Mouse (Mus musculus) CH12.LX (cell line): ENCODE measurements around the gene Ubr4. TPM values are rescaled to one million over a fixed set of nuclear protein-coding genes. Genes with fewer than 3 reads are reported as not detected.

Experiments
- DNase-seq: peaks from one replicate; pipeline ENCODE4 v3.0.0-alpha.2; 2013; ENCODE audit errors: extremely low read depth
- H3K27ac ChIP-seq: 2 replicates; pipeline ENCODE4 v1.5.1; 2012; ENCODE audit warnings: low read depth, mild to moderate bottlenecking, control low read depth, moderate library complexity; ENCODE audit not compliant: insufficient read depth
- H3K27me3 ChIP-seq: replicated peaks from 2 replicates; pipeline ENCODE3; 2012; ENCODE audit warnings: inconsistent platforms
- H3K36me3 ChIP-seq, 2 experiments: replicated peaks in 1 of 2; 2 replicates each; pipeline versions ENCODE3 to v1.6.1; 2012; ENCODE audit warnings: inconsistent platforms in 1 of 2, low read length in 1 of 2, mild to moderate bottlenecking in 1 of 2, mixed read lengths in 1 of 2, moderate library complexity in 1 of 2; ENCODE audit not compliant: control insufficient read depth in 1 of 2, insufficient read depth in 1 of 2
- H3K4me1 ChIP-seq, 2 experiments: 2 replicates each; pipeline ENCODE4 v1.6.1; 2012; ENCODE audit warnings: inconsistent platforms in 1 of 2, moderate library complexity in 1 of 2; ENCODE audit not compliant: insufficient read depth in 2 of 2, control insufficient read depth in 1 of 2
- H3K4me2 ChIP-seq: 2 replicates; pipeline ENCODE4 v1.6.1; 2012; ENCODE audit warnings: low read depth, mild to moderate bottlenecking, control low read depth; ENCODE audit not compliant: poor library complexity, insufficient read depth, severe bottlenecking
- H3K4me3 ChIP-seq, 3 experiments: fragments of 150-350 bp in 1 of 3; sonication (generic) in 1 of 3; replicated peaks in 1 of 3; 2 replicates each; pipeline versions ENCODE3 to v1.5.1; 2011 to 2012; ENCODE audit warnings: low read depth in 2 of 3, low read length in 2 of 3, mild to moderate bottlenecking in 2 of 3, moderate library complexity in 2 of 3, control low read depth in 1 of 3, improper control_type of control experiment in 1 of 3, inconsistent platforms in 1 of 3, mixed read lengths in 1 of 3; ENCODE audit not compliant: poor library complexity in 1 of 3
- H3K79me2 ChIP-seq: replicated peaks from 2 replicates; pipeline ENCODE4 v1.6.1; 2012; ENCODE audit warnings: mild to moderate bottlenecking, moderate library complexity; ENCODE audit not compliant: control insufficient read depth, poor library complexity, insufficient read depth, severe bottlenecking; ENCODE audit errors: extremely low read depth
- H3K9ac ChIP-seq: 2 replicates; pipeline ENCODE4 v1.6.1; 2012; ENCODE audit warnings: low read depth, mild to moderate bottlenecking, control low read depth, moderate library complexity; ENCODE audit not compliant: insufficient read depth
- H3K9me3 ChIP-seq: replicated peaks from 2 replicates; pipeline ENCODE3; 2012; ENCODE audit warnings: low read length, inconsistent platforms, mixed read lengths
- BHLHE40 ChIP-seq: IDR thresholded peaks from 2 replicates; pipeline ENCODE4 v1.6.1; 2011; ENCODE audit warnings: mild to moderate bottlenecking, low read depth, low read length, improper control_type of control experiment
- CHD1 ChIP-seq: IDR thresholded peaks from 2 replicates; pipeline ENCODE4 v1.6.1; 2012; ENCODE audit warnings: low read depth, low read length, improper control_type of control experiment, inconsistent platforms
- CTCF ChIP-seq, 2 experiments: IDR thresholded peaks in 1 of 2; conservative IDR thresholded peaks in 1 of 2; 2 replicates each; pipeline ENCODE4 v1.5.1; 2011 to 2012; ENCODE audit warnings: low read depth in 2 of 2, low read length in 2 of 2, improper control_type of control experiment in 1 of 2, inconsistent platforms in 1 of 2, mild to moderate bottlenecking in 1 of 2, moderate library complexity in 1 of 2
- E2F4 ChIP-seq: IDR thresholded peaks from 2 replicates; pipeline ENCODE4 v1.6.1; 2011; ENCODE audit warnings: low read depth, low read length, improper control_type of control experiment; ENCODE audit not compliant: insufficient replicate concordance
- ETS1 ChIP-seq: conservative IDR thresholded peaks from 2 replicates; pipeline ENCODE4 v1.6.1; 2012; ENCODE audit warnings: low read depth, mild to moderate bottlenecking, inconsistent platforms, low read length, improper control_type of control experiment, moderate library complexity
- HCFC1 ChIP-seq: IDR thresholded peaks from 2 replicates; pipeline ENCODE4 v1.6.1; 2012; ENCODE audit warnings: low read depth, mild to moderate bottlenecking, inconsistent platforms, low read length, improper control_type of control experiment
- IRF4 ChIP-seq: IDR thresholded peaks from 2 replicates; pipeline ENCODE4 v1.6.1; 2014; ENCODE audit warnings: low read depth, mild to moderate bottlenecking, inconsistent platforms, low read length, improper control_type of control experiment
- JUN ChIP-seq: IDR thresholded peaks from 2 replicates; pipeline ENCODE4 v1.6.1; 2011; ENCODE audit warnings: low read depth, mild to moderate bottlenecking, low read length, improper control_type of control experiment, moderate library complexity; ENCODE audit not compliant: insufficient read depth
- JUND ChIP-seq: conservative IDR thresholded peaks from 2 replicates; pipeline ENCODE4 v1.6.1; 2011; ENCODE audit warnings: low read depth, low read length, improper control_type of control experiment
- KAT2A ChIP-seq: IDR thresholded peaks from 2 replicates; pipeline ENCODE4 v1.6.1; 2012; ENCODE audit warnings: low read length, improper control_type of control experiment, inconsistent platforms; ENCODE audit not compliant: insufficient replicate concordance
- MAFK ChIP-seq: IDR thresholded peaks from 2 replicates; pipeline ENCODE4 v1.6.1; 2011; ENCODE audit warnings: low read length, improper control_type of control experiment; ENCODE audit not compliant: insufficient replicate concordance
- MAZ ChIP-seq: IDR thresholded peaks from 2 replicates; pipeline ENCODE4 v1.6.1; 2012; ENCODE audit warnings: low read depth, mild to moderate bottlenecking, inconsistent platforms, low read length, improper control_type of control experiment, moderate library complexity
- MEF2A ChIP-seq: IDR thresholded peaks from 2 replicates; pipeline ENCODE4 v1.6.1; 2014; ENCODE audit warnings: low read depth, mild to moderate bottlenecking, inconsistent platforms, low read length, improper control_type of control experiment, borderline replicate concordance
- MXI1 ChIP-seq: IDR thresholded peaks from 2 replicates; pipeline ENCODE4 v1.6.1; 2011; ENCODE audit warnings: mild to moderate bottlenecking, low read depth, low read length, improper control_type of control experiment
- PAX5 ChIP-seq: IDR thresholded peaks from 2 replicates; pipeline ENCODE4 v1.6.1; 2012; ENCODE audit warnings: low read length, inconsistent platforms, mixed read lengths
- POLR2AphosphoS2 ChIP-seq: IDR thresholded peaks from 2 replicates; pipeline ENCODE4 v1.6.1; 2011; ENCODE audit warnings: low read depth, low read length, improper control_type of control experiment
- RAD21 ChIP-seq: IDR thresholded peaks from 2 replicates; pipeline ENCODE4 v1.6.1; 2011; ENCODE audit warnings: low read depth, mild to moderate bottlenecking, low read length, improper control_type of control experiment, moderate library complexity
- RCOR1 ChIP-seq: conservative IDR thresholded peaks from 2 replicates; pipeline ENCODE4 v1.6.1; 2012; ENCODE audit warnings: low read depth, mild to moderate bottlenecking, inconsistent platforms, low read length, improper control_type of control experiment
- SIN3A ChIP-seq: IDR thresholded peaks from 2 replicates; pipeline ENCODE4 v1.6.1; 2012; ENCODE audit warnings: low read length, improper control_type of control experiment, inconsistent platforms
- SMC3 ChIP-seq: IDR thresholded peaks from 2 replicates; pipeline ENCODE4 v1.6.1; 2011; ENCODE audit warnings: low read depth, low read length, improper control_type of control experiment
- TBP ChIP-seq: conservative IDR thresholded peaks from 2 replicates; pipeline ENCODE4 v1.6.1; 2011; ENCODE audit warnings: low read depth, low read length, improper control_type of control experiment
- TCF12 ChIP-seq: IDR thresholded peaks from 2 replicates; pipeline ENCODE4 v1.6.1; 2014; ENCODE audit warnings: low read depth, mild to moderate bottlenecking, inconsistent platforms, low read length, improper control_type of control experiment
- UBTF ChIP-seq: IDR thresholded peaks from 2 replicates; pipeline ENCODE4 v1.6.1; 2012; ENCODE audit warnings: low read depth, mild to moderate bottlenecking, inconsistent platforms, low read length, improper control_type of control experiment, moderate library complexity
- ZC3H11A ChIP-seq: IDR thresholded peaks from 2 replicates; pipeline ENCODE4 v1.6.1; 2012; ENCODE audit warnings: low read depth, mild to moderate bottlenecking, inconsistent platforms, low read length, improper control_type of control experiment
- ZKSCAN1 ChIP-seq: IDR thresholded peaks from 2 replicates; pipeline ENCODE4 v1.6.1; 2012; ENCODE audit warnings: low read depth, inconsistent platforms, low read length, improper control_type of control experiment, borderline replicate concordance
- ZNF384 ChIP-seq: IDR thresholded peaks from 2 replicates; pipeline ENCODE4 v1.6.1; 2012; ENCODE audit warnings: low read depth, low read length, improper control_type of control experiment, inconsistent platforms
- dilution Hi-C: fragments of 300-500 bp; cut with MboI; formaldehyde crosslinking; loops from 2 replicates; pipeline ENCODE4 v1.14.3; 2020; ENCODE audit warnings: low sequenced_read_pairs; ENCODE audit not compliant: extremely low pct_unique_long_range_greater_than_20kb, extremely low pct_ligation_motif_present
- in situ Hi-C: fragments of 300-500 bp; cut with MboI; formaldehyde crosslinking; loops from 3 replicates; pipeline ENCODE4 v1.14.3; 2019; ENCODE audit warnings: low sequenced_read_pairs, low pct_ligation_motif_present, low pct_unique_long_range_greater_than_20kb, mixed read lengths
- polyA plus RNA-seq: library from polyadenylated mRNA; unstranded; fragments of >175 nt; gene quantifications from 2 replicates; pipeline ENCODE4 v1.2.1, GENCODE M21; 2012; ENCODE audit warnings: low read depth; ENCODE audit not compliant: insufficient read length
- total RNA-seq, 2 experiments: library from RNA; depleted of rRNA; stranded (reverse); fragments of 300-350 nt in 1 of 2; fragments of >200 nt in 1 of 2; gene quantifications; 2 replicates each; pipeline ENCODE4 v1.2.3; 2012 to 2014

The Ubr4 gene
- total and polyA plus RNA-seq, 3 experiments: 43.0 to 102 (median 90.8) TPM

- H3K27me3 ChIP-seq: no peaks in the 10 kb centered on the region
- TF ChIP-seq RAD21 (no peak; the same call in none of the 2 replicates), SMC3 (peak; percentile 21; the same call in 1 of the 2 replicates), CTCF (conservative IDR thresholded peaks at IDR 0.05 in 1 of 2, IDR thresholded peaks at IDR 0.05 in 1 of 2; ENCODE audit: low read depth in 2 of 2, low read length in 2 of 2) (peak in 1 of 2 experiments; percentile 45; a peak in 3 of 4 replicates)
- H3K79me2 ChIP-seq: no peaks in the 10 kb centered on the region
- H3K9me3 ChIP-seq: no peaks in the 10 kb centered on the region
- peaks cover 92 to 99% of the 10 kb centered on the region in 2 experiments for H3K36me3 ChIP-seq
- H3K4me1 ChIP-seq: no peaks in the 10 kb centered on the region
- no peak overlapping the region for H3K4me2 ChIP-seq
- dilution Hi-C loops (no loop called here), in situ Hi-C loops (no loop called here)
- H3K9ac ChIP-seq: no peak overlapping the region
- no peak overlapping the region for H3K4me3 ChIP-seq
- DNase-seq: peak; percentile 15
- H3K27ac ChIP-seq: no peak overlapping the region
Measured at GRCm38 (mm10) chr4:139477983-139478382, 125.6 kb downstream of the Ubr4 start.

- Histone ChIP-seq H3K4me1 (no peaks in the 10 kb centered on the region), H3K4me3 (no peak overlapping the region), H3K4me2 (no peak overlapping the region), H3K27ac (no peak overlapping the region), H3K36me3 (peaks cover 93 to 99% of the 10 kb centered on the region in 2 experiments), H3K9ac (no peak overlapping the region), H3K79me2 (no peaks in the 10 kb centered on the region), H3K27me3 (no peaks in the 10 kb centered on the region), H3K9me3 (no peaks in the 10 kb centered on the region)
- dilution Hi-C loops (no loop called here), in situ Hi-C loops (no loop called here)
- TF ChIP-seq UBTF: no peak
- no peak for TF ChIP-seq SIN3A
- no peak for TF ChIP-seq MAFK
- no peak for TF ChIP-seq TCF12
- no peak for TF ChIP-seq ZKSCAN1
- no peak for TF ChIP-seq MEF2A
- no peak for TF ChIP-seq JUND
- no peak for TF ChIP-seq E2F4
- TF ChIP-seq TBP: no peak
- TF ChIP-seq JUN: no peak
- TF ChIP-seq HCFC1: no peak
- no peak for DNase-seq
Measured at GRCm38 (mm10) chr4:139479176-139479575, 126.8 kb downstream of the Ubr4 start.

GRCm38 (mm10) chr4:139481400-139481799, 129.0 kb downstream of the Ubr4 start:
- DNase-seq: no peak
- in situ Hi-C loops: no loop called here
- no peak overlapping the region for H3K4me3 ChIP-seq
- dilution Hi-C loops: no loop called here
- no peaks in the 10 kb centered on the region for H3K79me2 ChIP-seq
- H3K4me1 ChIP-seq: peaks cover 0 to 5% of the 10 kb centered on the region in 2 experiments; a peak in 1 of 4 replicates
- H3K27me3 ChIP-seq: no peaks in the 10 kb centered on the region
- H3K9me3 ChIP-seq: no peaks in the 10 kb centered on the region
- H3K9ac ChIP-seq: no peak overlapping the region
- H3K4me2 ChIP-seq: no peak overlapping the region
- peaks cover 91 to 98% of the 10 kb centered on the region in 2 experiments for H3K36me3 ChIP-seq
- no peak overlapping the region for H3K27ac ChIP-seq
- TF ChIP-seq JUN: no peak
- TF ChIP-seq KAT2A: no peak
- no peak for TF ChIP-seq ZKSCAN1
- no peak for TF ChIP-seq HCFC1
- TF ChIP-seq IRF4: no peak
- no peak for TF ChIP-seq RAD21
- no peak for TF ChIP-seq POLR2AphosphoS2
- no peak for TF ChIP-seq ZNF384
- no peak for TF ChIP-seq ETS1
- no peak for TF ChIP-seq CHD1
- TF ChIP-seq MEF2A: no peak
- TF ChIP-seq MAZ: no peak
- TF ChIP-seq MXI1: no peak
- TF ChIP-seq PAX5: no peak
- TF ChIP-seq RCOR1: no peak
- no peak for TF ChIP-seq ZC3H11A
- no peak for TF ChIP-seq BHLHE40
